Mouse (Mus musculus) testis, adult 2 months (tissue): Measurements from ENCODE around the gene Psmg4. TPM values are rescaled to one million over a fixed set of nuclear protein-coding genes. Genes with fewer than 3 reads are reported as not detected.

Experiments
- H3K27ac ChIP-seq: fragments of 200-500 bp; 2 replicates; pipeline ENCODE4 v1.5.1; 2012; ENCODE audit warnings: low read depth, low read length; ENCODE audit not compliant: control insufficient read depth, insufficient read depth
- H3K27me3 ChIP-seq: fragments of 200-500 bp; 2 replicates; pipeline ENCODE4 v1.6.1; 2012; ENCODE audit warnings: mild to moderate bottlenecking, low read length, moderate library complexity; ENCODE audit not compliant: control insufficient read depth, insufficient read depth
- H3K36me3 ChIP-seq: fragments of 200-500 bp; 2 replicates; pipeline ENCODE4 v1.6.1; 2012; ENCODE audit warnings: mild to moderate bottlenecking, low read length; ENCODE audit not compliant: control insufficient read depth, insufficient read depth
- H3K4me1 ChIP-seq: fragments of 200-500 bp; 2 replicates; pipeline ENCODE4 v1.6.1; 2012; ENCODE audit warnings: low read length; ENCODE audit not compliant: control insufficient read depth, insufficient read depth
- H3K4me3 ChIP-seq: fragments of 200-500 bp; 2 replicates; pipeline ENCODE4 v1.5.1; 2012; ENCODE audit warnings: low read depth, mild to moderate bottlenecking, low read length, moderate library complexity, mixed read lengths; ENCODE audit not compliant: control insufficient read depth
- CTCF ChIP-seq: fragments of 200-500 bp; IDR thresholded peaks from 2 replicates; pipeline ENCODE4 v1.5.1; 2012; ENCODE audit warnings: low read depth, mild to moderate bottlenecking, inconsistent platforms, low read length, moderate library complexity; ENCODE audit not compliant: control insufficient read depth, insufficient read depth, insufficient replicate concordance
- POLR2A ChIP-seq: fragments of 200-500 bp; IDR thresholded peaks from 2 replicates; pipeline ENCODE4 v1.6.1; 2012; ENCODE audit warnings: low read depth, mild to moderate bottlenecking, inconsistent platforms, low read length, moderate library complexity; ENCODE audit not compliant: control insufficient read depth
- polyA plus RNA-seq: library from polyadenylated mRNA; depleted of rRNA; stranded (reverse); fragments of >200 nt; gene quantifications from 2 replicates; pipeline ENCODE4 v1.2.3, GENCODE M21; 2012

The Psmg4 gene
- polyA plus RNA-seq, 1 experiment, result 39.7 TPM

DNA sequence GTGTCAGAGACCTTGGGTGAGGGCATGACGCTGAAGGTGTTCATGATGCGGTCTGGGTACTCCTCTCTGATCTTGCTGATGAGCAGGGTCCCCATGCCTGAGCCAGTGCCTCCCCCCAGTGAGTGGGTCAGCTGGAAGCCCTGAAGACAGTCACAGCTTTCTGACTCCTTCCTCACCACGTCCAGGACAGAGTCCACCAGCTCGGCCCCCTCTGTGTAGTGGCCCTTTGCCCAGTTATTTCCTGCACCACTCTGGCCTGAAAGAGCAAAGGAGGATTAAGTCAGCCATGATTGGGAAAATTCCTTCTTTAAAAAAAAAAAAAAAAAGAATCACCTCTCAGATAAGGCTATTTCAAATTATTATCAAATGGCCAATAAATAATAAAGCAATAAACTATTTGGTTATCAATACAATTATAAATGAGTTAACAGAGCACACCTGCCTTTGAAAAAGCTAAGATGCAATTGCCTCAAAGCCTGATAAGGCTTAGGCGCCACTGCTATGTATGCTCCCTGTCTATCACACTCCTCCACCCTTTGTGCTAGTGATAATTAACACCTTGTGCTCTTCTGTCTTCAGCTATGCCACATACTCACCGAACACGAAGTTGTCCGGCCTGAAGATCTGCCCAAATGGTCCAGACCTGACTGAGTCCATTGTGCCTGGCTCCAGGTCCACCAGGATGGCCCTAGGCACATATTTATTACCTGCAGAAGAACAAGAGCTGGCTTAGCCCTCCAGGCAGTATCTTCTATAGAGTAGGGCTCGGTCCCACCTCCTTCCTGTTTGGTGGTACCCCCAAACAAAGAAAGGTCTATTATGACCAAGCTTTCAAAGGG, 34.3 kb upstream of the Psmg4 start:
- TF ChIP-seq CTCF (no peak), POLR2A (no peak)
- no peaks in the 10 kb centered on the region for H3K36me3 ChIP-seq
- H3K27ac ChIP-seq, result no peak overlapping the region
- no peak overlapping the region for H3K4me3 ChIP-seq
- peaks cover 19% of the 10 kb centered on the region for H3K4me1 ChIP-seq
- H3K27me3 ChIP-seq, result no peaks in the 10 kb centered on the region

DNA sequence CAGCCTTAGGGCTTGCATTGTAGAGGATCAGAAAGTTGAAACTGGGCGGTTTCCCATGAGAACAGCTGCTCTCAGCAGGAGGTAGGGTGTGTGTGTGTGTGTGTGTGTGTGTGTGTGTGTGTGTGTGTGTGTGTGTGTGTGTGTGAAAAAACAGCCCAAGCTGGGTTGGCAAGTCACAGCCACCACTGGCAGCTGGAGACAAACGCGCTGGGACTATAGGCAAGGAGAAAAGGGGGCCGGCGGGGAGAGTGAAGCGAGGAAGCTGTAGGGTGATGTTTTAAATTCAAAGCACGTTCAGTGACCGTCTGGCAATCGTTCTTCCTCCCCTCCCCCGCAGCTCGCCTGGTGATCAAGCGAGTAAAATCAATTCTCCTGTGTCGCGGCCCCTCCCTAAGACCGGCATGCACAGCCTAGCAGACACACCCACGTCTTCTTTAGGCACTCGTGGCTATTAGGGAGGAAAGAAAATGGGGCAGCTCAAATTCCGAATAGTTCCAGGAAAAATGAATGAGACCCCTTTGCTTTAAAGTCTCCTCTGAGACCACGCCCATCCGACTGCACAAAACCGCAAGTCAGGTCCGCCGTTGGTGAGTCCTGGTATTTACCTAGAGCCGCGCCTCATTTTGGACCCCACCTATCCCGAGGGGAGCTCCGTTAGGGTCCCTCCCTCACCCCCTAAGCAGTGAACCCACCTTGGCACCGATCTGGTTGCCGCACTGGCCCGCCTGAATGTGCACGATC, 33.1 kb upstream of the Psmg4 start:
- H3K36me3 ChIP-seq, result no peaks in the 10 kb centered on the region
- H3K4me3 ChIP-seq, result peak overlapping the region; percentile 39
- H3K27ac ChIP-seq, result no peak overlapping the region
- H3K4me1 ChIP-seq, result peaks cover 19% of the 10 kb centered on the region
- no peaks in the 10 kb centered on the region for H3K27me3 ChIP-seq
- TF ChIP-seq POLR2A (no peak), CTCF (no peak)

DNA sequence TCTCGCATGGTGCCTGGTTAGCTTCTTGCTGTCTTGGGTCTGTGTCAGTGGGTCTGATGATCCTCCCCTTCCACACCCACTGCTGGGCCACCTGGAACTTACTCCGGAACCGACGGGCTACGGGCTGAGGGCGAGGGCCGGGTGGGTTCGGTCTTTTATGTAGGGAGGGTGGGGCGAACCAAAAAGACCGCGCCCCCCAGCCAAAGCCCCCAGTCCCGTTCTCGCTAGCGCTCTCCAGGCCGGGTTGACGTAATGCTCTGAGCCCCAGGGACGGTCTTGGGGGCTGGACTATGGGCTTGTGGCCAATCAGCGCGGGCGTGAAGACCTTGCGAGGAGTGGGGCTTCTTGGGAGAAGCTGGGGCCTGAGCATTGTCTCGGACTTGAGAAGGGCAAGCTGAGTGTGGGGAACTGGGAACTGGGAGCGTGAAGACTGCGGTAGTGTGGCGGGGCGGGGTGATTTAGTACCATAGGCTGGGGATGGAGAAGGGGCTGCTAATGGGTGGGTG, 32.5 kb upstream of the Psmg4 start, which contains the start of gene Tubb2b:
TSS of gene Tubb2b (minus strand) at position 241 of the 506 bp plus-strand sequence.
- no peak within 1 kb of the TSS for H3K27ac ChIP-seq
- no peaks in the 10 kb centered on the region for H3K36me3 ChIP-seq
- peak within 1 kb of the TSS; percentile 39 for H3K4me3 ChIP-seq
- peaks cover 19% of the 10 kb centered on the region for H3K4me1 ChIP-seq
- no peaks in the 10 kb centered on the region for H3K27me3 ChIP-seq
- TF ChIP-seq CTCF, result no peak
- TF ChIP-seq POLR2A, result no peak

DNA sequence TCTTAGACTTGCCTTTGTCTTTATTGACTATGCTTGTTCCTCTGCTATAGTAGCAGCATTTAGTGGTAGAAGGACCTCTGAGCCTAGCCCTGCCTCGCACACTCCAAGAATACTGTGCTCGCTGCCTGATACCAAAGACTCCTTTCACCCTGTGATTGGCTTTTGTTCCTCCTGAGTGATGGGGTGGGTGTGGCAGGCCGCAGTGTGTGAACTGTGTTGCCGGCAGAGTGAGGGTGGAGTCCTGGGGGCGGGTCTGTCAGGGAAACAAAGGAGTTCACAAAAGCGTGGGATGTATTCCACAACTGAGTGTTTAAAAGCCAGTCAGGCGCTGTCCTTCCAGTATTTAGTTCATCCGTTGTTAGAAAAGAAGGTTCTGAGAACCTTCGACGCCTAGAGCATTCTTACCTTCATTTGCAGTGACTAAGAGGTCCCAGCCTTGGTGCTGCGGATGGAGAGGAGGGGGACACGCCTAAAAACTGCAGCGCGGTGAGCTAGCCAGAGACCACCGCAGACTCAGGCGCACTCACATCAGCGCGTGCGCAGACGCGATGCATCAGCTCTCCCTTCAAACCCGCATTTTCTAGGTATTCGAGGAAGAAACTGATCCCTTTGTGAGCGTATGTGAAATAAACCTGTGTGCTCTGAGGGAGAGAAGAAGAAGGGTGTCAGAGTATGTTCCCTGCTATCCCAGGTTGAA, 31.6 kb upstream of the Psmg4 start:
- Histone ChIP-seq H3K27ac (no peak overlapping the region), H3K4me1 (peaks cover 19% of the 10 kb centered on the region), H3K27me3 (no peaks in the 10 kb centered on the region), H3K4me3 (no peak overlapping the region), H3K36me3 (no peaks in the 10 kb centered on the region)
- no peak for TF ChIP-seq CTCF

DNA sequence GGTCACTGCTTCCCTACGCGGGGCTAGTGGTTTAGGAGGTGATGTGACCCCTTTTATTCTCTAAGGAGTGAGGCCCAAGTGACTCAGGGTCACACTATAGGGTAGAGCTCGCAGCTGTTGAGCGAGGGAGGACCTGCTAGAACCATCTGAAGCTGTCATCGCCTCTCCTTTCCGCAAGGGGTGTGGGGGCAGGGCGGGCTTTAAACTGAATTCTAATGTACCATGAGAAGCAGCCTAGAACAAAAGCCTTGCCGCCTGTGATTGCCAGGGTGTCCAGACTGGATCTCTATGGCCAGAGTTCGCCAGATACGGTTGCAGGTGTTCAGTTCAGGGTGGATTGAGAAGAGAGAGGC, 31.1 kb upstream of the Psmg4 start:
- no peak for TF ChIP-seq POLR2A
- TF ChIP-seq CTCF, result no peak
- Histone ChIP-seq H3K27me3 (no peaks in the 10 kb centered on the region), H3K36me3 (no peaks in the 10 kb centered on the region), H3K27ac (no peak overlapping the region), H3K4me3 (no peak overlapping the region), H3K4me1 (peaks cover 19% of the 10 kb centered on the region)

DNA sequence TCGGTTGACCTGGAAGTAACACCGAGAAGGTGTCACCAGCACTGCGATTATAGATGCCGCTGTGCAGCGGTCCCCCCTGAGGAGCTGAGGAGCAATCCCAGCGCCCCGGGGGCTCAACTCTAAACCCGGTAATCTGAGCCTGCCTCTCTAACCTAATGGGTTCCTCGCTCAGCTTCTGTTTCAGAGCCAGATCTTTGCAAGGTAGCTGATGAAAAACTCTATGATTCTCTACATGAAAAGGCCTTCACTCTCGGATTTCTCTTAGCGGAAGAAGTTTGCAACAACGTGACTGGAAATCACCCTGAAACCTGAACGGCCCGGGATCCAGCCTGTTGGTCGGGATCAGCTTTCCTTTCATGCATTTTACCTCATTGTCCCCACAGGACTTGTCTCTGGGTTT, 30.5 kb upstream of the Psmg4 start:
- no peak overlapping the region for H3K27ac ChIP-seq
- H3K4me1 ChIP-seq, result peaks cover 19% of the 10 kb centered on the region
- no peak overlapping the region for H3K4me3 ChIP-seq
- H3K27me3 ChIP-seq, result no peaks in the 10 kb centered on the region
- H3K36me3 ChIP-seq, result no peaks in the 10 kb centered on the region
- TF ChIP-seq POLR2A (no peak), CTCF (no peak)

DNA sequence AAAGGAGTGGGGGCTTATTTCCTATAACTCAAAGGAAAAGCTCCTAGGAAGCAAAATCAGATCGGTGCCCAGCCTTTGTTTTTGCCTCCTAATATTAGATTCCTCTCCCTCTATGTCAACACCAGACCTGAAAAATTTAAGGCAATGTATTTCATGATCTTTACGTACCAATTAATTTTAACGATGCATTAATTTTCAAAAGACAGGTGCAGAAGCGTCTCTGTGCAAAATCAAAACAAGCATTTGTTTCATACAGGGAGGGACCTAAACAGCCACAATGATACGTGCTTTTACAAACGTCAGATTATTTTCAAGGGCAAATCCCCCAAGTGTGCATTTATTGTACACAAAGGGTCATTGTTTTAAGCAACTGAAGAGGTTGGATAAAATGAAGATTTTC, 29.9 kb upstream of the Psmg4 start:
- Histone ChIP-seq H3K27me3 (no peaks in the 10 kb centered on the region), H3K36me3 (no peaks in the 10 kb centered on the region), H3K27ac (no peak overlapping the region), H3K4me1 (peaks cover 19% of the 10 kb centered on the region), H3K4me3 (no peak overlapping the region)
- TF ChIP-seq CTCF (no peak), POLR2A (no peak)
